Mouse (Mus musculus) natural killer cell, adult 2 months (primary cell): ENCODE measurements around the gene Gm3259.
"Not testable (repeated sequence)": the region's sequence is repeated elsewhere in the genome, so short reads cannot be mapped to it uniquely, and the experiment has no call there.

Experiments used
- DNase-seq, 2 experiments: peaks; one replicate each; pipeline ENCODE4 v3.0.0; 2022; ENCODE audit warnings: low spot score in 2 of 2

Gm3259 gene

GRCm38 (mm10) chr5:95305611-95306010 lies at the start of gene Gm3259:
Gm3259 (plus strand) TSS chr5:95305911.
- DNase-seq, result not testable (repeated sequence)

GRCm38 (mm10) chr5:95272668-95273067 lies 33.0 kb upstream of the Gm3259 start, which contains the start of gene Gm10424:
Gm10424 (minus strand) TSS chr5:95272768.
- DNase-seq, result not testable (repeated sequence)
